Comparison of ENCODE assay signal across 27 mouse cellular contexts in the genomic region with DNA sequence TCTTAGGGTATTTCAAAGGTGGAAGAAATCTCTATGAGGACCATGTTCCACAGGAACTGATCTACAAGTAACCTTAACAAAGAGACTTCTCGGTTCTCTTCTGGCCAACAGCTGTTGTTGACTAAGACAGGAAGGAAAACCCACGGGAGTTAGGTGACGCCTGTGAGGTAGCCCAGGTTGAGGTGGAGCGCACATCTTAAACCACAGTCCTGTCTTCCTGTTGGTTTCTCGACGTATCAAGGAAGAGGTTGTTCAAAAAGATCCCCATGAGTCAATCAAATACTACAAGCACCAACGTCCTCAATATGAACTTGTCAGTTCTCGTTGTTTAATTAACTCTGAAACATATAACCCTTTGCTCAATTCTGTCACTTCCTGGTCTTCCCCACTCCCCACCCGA.
DNase-seq lines count a peak whose midpoint lies in the region; ATAC-seq and TF ChIP-seq lines count a peak whose summit lies in the region.
"Had no signal": no experiment of that assay in that cellular context is flagged by ENCODE, and none has a peak within 500 bp of the region (broad histone marks: within the 10 kb centered on the region; RNA-seq: fewer than 3 reads in every experiment).

No protein-coding gene starts in this region.

- no peak for TF ChIP-seq CTCF in thymus, adult 2 months (IDR thresholded peaks at IDR 0.05; ENCODE audit: borderline replicate concordance, control insufficient read depth, extremely low read depth, insufficient read depth, low read length, poor library complexity)

- H3K27me3 ChIP-seq in thymus, adult 2 months (ENCODE audit: control insufficient read depth, insufficient read depth, low read length), result no peaks in the 10 kb centered on the region
- no peaks in the 10 kb centered on the region for H3K27me3 ChIP-seq in splenic B cell, adult 2 months (ENCODE audit: control insufficient read depth, insufficient read depth, low read length, poor library complexity, severe bottlenecking)
- H3K27me3 ChIP-seq: embryonic facial prominence, embryonic 15.5 days; heart, embryonic 15.5 days; intestine, embryonic 15.5 days had no signal

- ATAC-seq in granulocyte monocyte progenitor cell, adult 5-6 weeks (replicated peaks; ENCODE audit: poor library complexity, severe bottlenecking), result no peak
- ATAC-seq: forebrain, embryonic 14.5 days; hindbrain, embryonic 16.5 days; intestine, embryonic 15.5 days had no signal

- no peaks in the 10 kb centered on the region for H3K36me3 ChIP-seq in thymus, adult 2 months (ENCODE audit: control insufficient read depth, insufficient read depth, low read length)
- H3K36me3 ChIP-seq in splenic B cell, adult 2 months (ENCODE audit: control insufficient read depth, insufficient read depth, low read length, poor library complexity, severe bottlenecking), result no peaks in the 10 kb centered on the region
- H3K36me3 ChIP-seq: embryonic facial prominence, embryonic 15.5 days; forebrain, embryonic 10.5 days; G1E; heart, embryonic 15.5 days; hindbrain, embryonic 10.5 days; intestine, embryonic 15.5 days had no signal

- 28% methylated on average over 9 of the region's 9 CpGs for WGBS in thymus, adult 2 months

- H3K4me1 ChIP-seq in thymus, adult 2 months (replicated peaks; ENCODE audit: control insufficient read depth, insufficient read depth, low read length), result no peaks in the 10 kb centered on the region
- H3K4me1 ChIP-seq: forebrain, embryonic 10.5 days; heart, embryonic 15.5 days; hindbrain, embryonic 10.5 days; intestine, embryonic 15.5 days had no signal

- DNase-seq in thymus, postnatal 0 days (ENCODE audit: low spot score), result peak; percentile 28
- DNase-seq in thymus, adult 2 months, result no peak
- peak; percentile 8 to 35 for DNase-seq in CD8-positive naive resting alpha-beta T cell, adult 2 months (ENCODE audit: low read depth in 2 of 2, low spot score in 2 of 2)
- peak; percentile 75 for DNase-seq in induced T-regulatory cell, adult 2 months (ENCODE audit: low read depth)
- peak; percentile 10 for DNase-seq in splenic B cell, adult 2 months (ENCODE audit: low read depth, low spot score)
- DNase-seq in Muller cell, postnatal 12 days (ENCODE audit: inconsistent ontology term), result no peak
- DNase-seq in adrenal gland, adult 2 months, result no peak
- DNase-seq: adrenal gland, adult 8-10 months; adrenal gland, postnatal 36 days; cerebellum, adult 11 months; cerebellum, adult 8-10 months; cerebellum, postnatal 14 days; embryo, embryonic 11 days; gastrocnemius, postnatal 36 days; heart, adult 2 months; heart, postnatal 14 days; kidney, adult 18-20 months had no signal

- H3K4me3 ChIP-seq in thymus, adult 2 months (ENCODE audit: control insufficient read depth, insufficient read depth, low read length), result no peak overlapping the region
- H3K4me3 ChIP-seq: embryonic facial prominence, embryonic 15.5 days; erythroblast, embryonic 14.5 days; forebrain, embryonic 10.5 days; heart, adult 2 months; heart, embryonic 15.5 days; hindbrain, embryonic 10.5 days; intestine, embryonic 15.5 days had no signal

- no peak for TF ChIP-seq POLR2A in thymus, adult 2 months (IDR thresholded peaks at IDR 0.05; ENCODE audit: control insufficient read depth, extremely low read depth, insufficient read depth, low read length, poor library complexity)

- no peak overlapping the region for H3K27ac ChIP-seq in thymus, adult 2 months (ENCODE audit: control insufficient read depth, insufficient read depth, low read length)
- H3K27ac ChIP-seq: embryonic facial prominence, embryonic 15.5 days; forebrain, embryonic 10.5 days; heart, adult 2 months; hindbrain, embryonic 10.5 days; intestine, embryonic 15.5 days had no signal

Comparison
In these comparisons a context has a peak if more than half of its experiments do, and no peak if none do; other contexts are left out.
1. DNase-seq: peak in thymus, postnatal 0 days (single experiment), CD8-positive naive resting alpha-beta T cell, adult 2 months (2 of 2), induced T-regulatory cell, adult 2 months (single experiment) and splenic B cell, adult 2 months (single experiment); none in thymus, adult 2 months (single experiment), Muller cell, postnatal 12 days (single experiment) and adrenal gland, adult 2 months (single experiment).